Mouse (Mus musculus) cerebral cortex, adult 2 months (tissue): ENCODE results near the gene Ndufb6.

Experiments
- WGBS: fragments of 180-500 bp; shearing (Covaris S2); methylation state at CpG from one replicate; pipeline ENCODE4 v1.1.7; 2018; 5-methylcytosine and 5-hydroxymethylcytosine counted together

The Ndufb6 gene

GRCm38 (mm10) chr4:40253766-40254165 lies 25.5 kb downstream of the Ndufb6 start:
- WGBS, result 68% methylated on average over 2 of the region's 2 CpGs

- WGBS, result 93% methylated on average over 5 of the region's 5 CpGs
Observed at GRCm38 (mm10) chr4:40250984-40251383, 28.2 kb downstream of the Ndufb6 start.

- WGBS, result 89% methylated on average over 8 of the region's 8 CpGs
Observed at GRCm38 (mm10) chr4:40244035-40244434, 35.2 kb downstream of the Ndufb6 start.

GRCm38 (mm10) chr4:40243006-40243405 lies 36.2 kb downstream of the Ndufb6 start:
- WGBS, result 86% methylated on average over 4 of the region's 4 CpGs

GRCm38 (mm10) chr4:40241928-40242327 lies 37.3 kb downstream of the Ndufb6 start:
- 66% methylated on average over 6 of the region's 6 CpGs for WGBS

GRCm38 (mm10) chr4:40240272-40240744 lies 38.9 kb downstream of the Ndufb6 start:
- WGBS, result 65% methylated on average over 5 of the region's 5 CpGs

GRCm38 (mm10) chr4:40239409-40240271 lies 39.6 kb downstream of the Ndufb6 start, which contains the start of gene Ddx58:
Gene Ddx58 (minus strand): TSS chr4:40239828.
- 3% methylated on average over 35 of the region's 35 CpGs for WGBS

GRCm38 (mm10) chr4:40238483-40239408 lies 40.5 kb downstream of the Ndufb6 start:
- 8% methylated on average over 17 of the region's 17 CpGs for WGBS

GRCm38 (mm10) chr4:40236829-40237228 lies 42.4 kb downstream of the Ndufb6 start:
- WGBS, result 82% methylated on average over 4 of the region's 4 CpGs

- 80% methylated on average over 6 of the region's 6 CpGs for WGBS
Observed at GRCm38 (mm10) chr4:40234256-40234655, 45.0 kb downstream of the Ndufb6 start.

GRCm38 (mm10) chr4:40233062-40233664 lies 46.1 kb downstream of the Ndufb6 start:
- WGBS, result 84% methylated on average over 7 of the region's 7 CpGs

GRCm38 (mm10) chr4:40229723-40230122 lies 49.5 kb downstream of the Ndufb6 start:
- 96% methylated on average over 6 of the region's 6 CpGs for WGBS

- WGBS, result 94% methylated on average over 7 of the region's 7 CpGs
Observed at GRCm38 (mm10) chr4:40227886-40228285, 51.3 kb downstream of the Ndufb6 start.

- WGBS, result 90% methylated on average over 11 of the region's 11 CpGs
Observed at GRCm38 (mm10) chr4:40227131-40227530, 52.1 kb downstream of the Ndufb6 start.

- 79% methylated on average over 5 of the region's 5 CpGs for WGBS
Observed at GRCm38 (mm10) chr4:40226095-40226494, 53.1 kb downstream of the Ndufb6 start.

GRCm38 (mm10) chr4:40221876-40222585 lies 57.2 kb downstream of the Ndufb6 start:
- WGBS, result 70% methylated on average over 21 of the region's 21 CpGs

- 53% methylated on average over 14 of the region's 14 CpGs for WGBS
Observed at GRCm38 (mm10) chr4:40221004-40221760, 58.0 kb downstream of the Ndufb6 start.
